Mouse (Mus musculus): Measurements from ENCODE around the gene Trim9. TPM values are rescaled to one million over a fixed set of nuclear protein-coding genes. Genes with fewer than 3 reads are reported as not detected.

Gene Trim9
- total RNA-seq (2021): 1 to 10 TPM; 2.7 to 3.8 TPM
- long read RNA-seq, experiment 1, partial matches to known transcripts: 1 of 3 reads
- long read RNA-seq, experiment 1, other reads (novel, unspliced or antisense): 1 of 3 reads
- long read RNA-seq, experiment 2, partial matches to known transcripts: 0 of 1 reads
- long read RNA-seq, experiment 2, other reads (novel, unspliced or antisense): 0 of 1 reads

DNA sequence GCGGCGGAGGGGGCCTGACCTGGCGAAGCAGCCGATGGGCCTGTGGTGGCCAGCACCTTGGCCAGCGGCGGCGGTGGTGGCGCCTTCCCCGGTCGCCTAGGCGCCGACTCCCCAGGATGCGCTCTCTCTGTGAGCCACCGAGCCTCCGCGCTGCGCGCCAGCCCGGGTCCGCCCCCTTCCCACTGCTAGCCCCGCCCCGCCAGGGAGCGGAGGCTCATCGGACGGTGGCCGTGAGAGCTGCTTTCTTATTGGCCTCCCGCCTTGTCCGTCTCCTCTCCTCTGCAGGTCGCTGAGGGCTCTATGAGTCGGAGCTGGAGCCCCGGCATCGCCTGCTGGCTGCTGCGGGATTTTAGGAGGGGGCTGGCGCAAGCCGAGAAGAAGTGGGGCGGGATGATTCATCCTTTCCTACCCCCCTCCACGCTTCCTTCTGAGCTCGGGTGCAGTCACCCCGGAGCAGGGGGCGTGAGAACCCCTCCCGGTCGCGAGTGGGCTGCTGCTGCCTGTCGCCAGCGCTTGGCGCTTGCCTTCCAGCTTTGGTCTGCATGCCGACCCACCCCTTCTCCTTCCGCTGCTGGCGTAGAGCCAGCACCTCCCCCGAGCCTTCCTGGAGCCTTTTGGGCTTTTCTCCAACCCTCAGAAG is at the start of gene Trim9:
Trim9 (minus strand) TSS at position 413 of the 640 bp plus-strand sequence.
- peak; percentile 97 for DNase-seq

GRCm38 (mm10) chr12:70395061-70395460 is 47.6 kb upstream of the Trim9 start:
- DNase-seq: peak; percentile 42

DNA sequence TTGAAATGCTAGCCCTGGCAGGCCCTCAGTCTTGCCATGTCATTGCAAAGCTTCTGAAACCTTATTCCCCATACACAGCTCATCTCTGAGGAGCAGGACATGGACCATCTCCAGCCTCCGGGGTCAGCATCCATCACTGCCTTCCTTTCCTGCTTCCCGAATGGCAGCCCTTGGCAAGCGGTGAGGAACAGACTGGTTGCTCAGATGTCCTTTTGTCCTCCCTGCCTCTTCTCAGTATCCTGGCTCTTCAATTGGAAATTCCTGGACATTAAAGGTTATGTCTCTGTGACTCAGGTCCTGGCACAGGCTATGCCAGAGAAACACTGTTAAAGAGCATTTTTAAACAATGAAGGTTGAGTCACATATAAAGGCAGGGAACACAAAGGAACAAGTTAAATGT is 43.8 kb upstream of the Trim9 start:
- DNase-seq: peak; percentile 18

GRCm38 (mm10) chr12:70374976-70375375 is 27.6 kb upstream of the Trim9 start:
- no peak for DNase-seq

DNA sequence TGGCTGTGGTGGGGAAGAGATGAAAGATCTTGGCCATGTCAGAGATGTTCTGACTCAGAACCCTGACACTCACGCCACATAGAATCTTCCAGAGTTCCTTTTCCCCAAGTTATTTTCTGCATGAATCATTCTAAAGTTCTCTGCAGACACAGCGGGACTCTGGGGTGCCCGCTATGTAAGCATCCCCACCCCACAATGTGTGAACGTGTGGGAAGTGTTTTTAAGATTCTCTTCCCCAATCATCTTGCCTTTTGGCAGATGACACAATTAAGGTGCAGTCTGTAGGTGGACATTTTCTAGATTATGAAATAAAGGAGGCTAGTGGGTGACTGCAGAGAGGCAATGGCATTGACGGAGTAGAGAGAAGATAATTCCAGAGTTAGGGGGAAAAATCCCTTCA is 25.5 kb upstream of the Trim9 start:
- DNase-seq: no peak

- DNase-seq: no peak
Measured at GRCm38 (mm10) chr12:70369348-70369747, 21.9 kb upstream of the Trim9 start.

DNA sequence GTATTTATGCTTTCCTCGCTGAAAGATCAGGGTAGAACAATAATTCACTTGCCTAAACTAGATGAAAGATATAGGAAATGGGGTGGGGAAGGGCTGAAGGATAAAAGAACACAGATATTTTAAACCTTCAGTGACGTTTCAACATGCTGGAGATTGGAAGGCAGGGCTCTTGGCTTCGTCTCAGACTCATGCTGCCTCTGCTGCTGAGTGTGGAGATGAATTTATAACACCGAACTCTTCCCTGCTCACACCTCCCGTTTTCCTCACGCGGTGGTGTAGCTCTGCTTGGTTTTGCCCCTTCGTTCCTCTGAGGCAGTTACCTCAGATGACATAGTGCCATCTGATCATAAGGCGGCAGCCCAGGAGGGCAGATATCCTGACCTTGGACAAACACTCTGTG is 21.4 kb upstream of the Trim9 start:
- DNase-seq: no peak

DNA sequence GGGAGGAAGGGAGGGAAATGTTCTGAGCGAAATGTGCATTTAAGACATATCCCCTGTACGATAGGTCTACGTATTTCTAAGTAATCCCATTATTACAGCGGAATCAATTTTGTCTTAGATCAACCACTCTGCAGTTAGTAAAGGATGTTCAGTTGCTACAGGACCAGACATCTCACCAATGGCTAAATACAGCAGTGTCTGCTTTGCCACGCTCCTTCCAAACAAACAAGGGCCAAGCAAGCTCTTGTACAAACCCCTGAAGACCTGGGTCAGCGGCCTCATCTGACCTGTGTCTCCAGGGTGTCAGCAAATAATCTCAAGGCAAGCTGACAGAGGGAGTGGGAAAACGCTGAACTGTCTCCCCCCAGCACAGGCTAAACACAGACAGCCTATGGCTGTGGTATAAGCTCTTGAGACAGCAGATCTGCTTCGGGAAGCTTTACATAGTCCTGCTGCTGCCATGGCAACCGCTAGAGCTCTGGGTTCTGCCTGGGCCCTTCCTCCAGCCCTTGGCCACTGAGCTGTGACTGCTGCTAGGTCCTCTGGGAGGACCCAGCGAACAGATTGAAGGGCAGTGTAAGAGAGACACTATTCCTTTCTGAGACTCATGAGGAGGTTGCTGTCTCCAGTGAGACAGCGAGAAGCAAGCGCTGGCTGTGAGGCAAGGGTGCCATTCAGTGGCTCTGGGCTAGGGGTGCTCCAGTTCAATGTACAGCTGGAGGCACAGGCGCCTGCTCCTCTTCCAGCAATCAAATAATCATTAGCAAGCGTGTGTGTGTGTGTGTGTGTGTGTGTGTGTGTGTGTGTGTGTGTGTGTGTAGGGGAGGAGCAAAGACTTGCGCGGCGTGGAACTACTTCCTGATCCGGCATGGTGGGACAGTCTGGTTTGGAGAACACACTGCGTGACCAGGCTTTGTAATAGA is 20.2 kb upstream of the Trim9 start:
- peak; percentile 62 for DNase-seq

DNA sequence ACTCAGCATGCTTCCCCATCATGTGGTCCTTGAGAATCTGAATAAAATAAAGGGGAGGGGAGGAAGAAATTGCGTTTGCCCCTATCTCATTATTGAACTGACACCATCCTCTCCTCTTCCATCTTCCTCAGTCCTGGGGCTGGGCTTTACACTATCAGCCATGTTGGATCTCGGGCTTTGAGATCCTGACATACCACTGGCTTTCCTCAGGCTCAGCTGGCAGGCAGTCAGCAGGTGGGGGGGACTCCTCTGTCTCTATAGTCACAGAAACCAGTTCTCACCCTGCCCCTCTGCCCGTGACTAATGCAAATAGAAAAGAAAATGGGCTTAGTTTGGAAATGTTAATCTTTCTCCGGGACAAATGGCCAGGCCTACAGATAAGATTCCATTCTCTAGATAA is 15.6 kb upstream of the Trim9 start:
- DNase-seq: no peak

GRCm38 (mm10) chr12:70360276-70360675 is 12.9 kb upstream of the Trim9 start:
- DNase-seq: peak; percentile 14

DNA sequence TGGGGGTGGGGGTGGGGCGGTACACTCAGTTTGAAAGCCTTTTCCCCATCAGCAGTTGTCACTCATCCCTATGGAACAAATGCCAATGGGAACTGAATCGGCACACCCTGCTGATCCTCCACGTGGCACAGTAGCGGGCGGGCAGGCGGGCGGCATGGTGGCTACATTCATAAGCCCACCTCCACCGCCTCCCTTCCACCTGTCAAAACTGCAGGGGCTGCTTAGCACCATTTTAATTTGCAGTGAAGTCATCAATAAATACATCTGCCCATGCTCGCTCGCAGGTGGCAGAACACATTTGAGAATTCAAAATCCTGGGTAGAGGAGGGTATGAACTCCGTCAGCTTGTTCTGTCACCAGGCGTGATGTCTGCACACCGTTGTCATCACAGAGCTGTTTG is 12.0 kb upstream of the Trim9 start:
- DNase-seq: no peak

GRCm38 (mm10) chr12:70354926-70355325 is 7.5 kb upstream of the Trim9 start:
- DNase-seq: no peak

- no peak for DNase-seq
Measured at GRCm38 (mm10) chr12:70350490-70350889, 3.1 kb upstream of the Trim9 start.

- no peak for DNase-seq
Measured at GRCm38 (mm10) chr12:70349788-70350187, 2.4 kb upstream of the Trim9 start.

DNA sequence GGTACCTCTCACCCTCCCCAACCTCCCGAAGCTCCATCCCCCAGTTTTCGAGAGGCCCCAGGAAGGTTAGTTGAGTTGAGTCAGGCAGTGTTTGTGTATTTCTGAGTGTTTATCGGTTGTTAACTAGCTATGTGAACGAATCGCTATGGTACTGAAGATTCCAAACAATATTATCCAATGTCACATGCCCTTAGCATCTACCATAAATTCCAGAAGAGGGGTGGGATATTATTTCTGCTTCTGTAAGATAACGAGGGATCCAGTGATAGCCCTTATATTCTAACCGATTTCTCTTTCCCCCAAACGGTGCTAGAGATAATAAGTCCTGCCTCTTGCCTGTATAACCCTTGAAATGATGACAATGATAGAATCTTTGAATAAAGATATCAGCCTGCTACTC is 612 bp upstream of the Trim9 start:
- DNase-seq: no peak

DNA sequence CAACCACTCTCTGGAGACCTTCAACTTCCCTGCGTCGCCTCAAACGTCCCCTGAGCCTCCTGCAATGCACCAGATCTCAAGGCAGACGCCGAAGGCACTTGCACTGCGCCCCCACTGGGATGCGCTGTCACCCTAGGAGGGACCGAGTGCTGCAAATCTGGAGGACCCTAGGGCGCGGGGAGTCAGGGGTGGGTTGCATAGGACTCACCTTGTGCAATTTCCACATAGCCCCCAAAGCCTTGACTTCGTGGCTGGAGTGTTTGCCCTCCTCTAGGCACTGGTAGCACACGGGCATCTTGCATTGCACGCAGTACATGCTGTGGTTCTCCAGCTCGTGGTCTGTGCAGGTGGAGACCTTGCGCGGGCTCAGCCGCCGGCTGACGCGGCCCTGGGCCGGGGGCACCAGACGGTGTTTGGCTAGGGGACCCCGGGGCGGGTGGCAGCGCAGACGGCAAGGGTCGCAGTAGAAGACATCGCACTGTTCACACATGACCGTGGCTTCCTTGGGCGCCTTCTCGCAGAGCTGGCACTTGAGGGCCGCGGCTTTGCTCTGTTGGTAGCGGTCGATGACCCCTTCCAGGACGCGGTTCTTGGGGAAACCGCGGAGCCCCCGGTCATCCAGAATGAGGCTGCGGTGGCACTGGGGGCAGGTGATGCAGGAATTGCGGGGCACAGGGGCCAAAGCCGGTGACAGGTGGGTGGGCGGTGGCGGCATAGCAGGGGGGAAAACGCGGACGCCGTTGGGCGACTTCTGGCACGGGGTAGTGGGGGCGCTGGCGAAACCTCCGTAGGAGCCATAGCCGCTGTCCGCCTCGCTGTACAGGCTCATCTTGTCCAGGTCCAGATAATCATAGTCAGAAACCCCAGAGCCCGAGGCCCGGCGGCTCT is 1.0 kb downstream of the Trim9 start:
- peak; percentile 66 for DNase-seq

DNA sequence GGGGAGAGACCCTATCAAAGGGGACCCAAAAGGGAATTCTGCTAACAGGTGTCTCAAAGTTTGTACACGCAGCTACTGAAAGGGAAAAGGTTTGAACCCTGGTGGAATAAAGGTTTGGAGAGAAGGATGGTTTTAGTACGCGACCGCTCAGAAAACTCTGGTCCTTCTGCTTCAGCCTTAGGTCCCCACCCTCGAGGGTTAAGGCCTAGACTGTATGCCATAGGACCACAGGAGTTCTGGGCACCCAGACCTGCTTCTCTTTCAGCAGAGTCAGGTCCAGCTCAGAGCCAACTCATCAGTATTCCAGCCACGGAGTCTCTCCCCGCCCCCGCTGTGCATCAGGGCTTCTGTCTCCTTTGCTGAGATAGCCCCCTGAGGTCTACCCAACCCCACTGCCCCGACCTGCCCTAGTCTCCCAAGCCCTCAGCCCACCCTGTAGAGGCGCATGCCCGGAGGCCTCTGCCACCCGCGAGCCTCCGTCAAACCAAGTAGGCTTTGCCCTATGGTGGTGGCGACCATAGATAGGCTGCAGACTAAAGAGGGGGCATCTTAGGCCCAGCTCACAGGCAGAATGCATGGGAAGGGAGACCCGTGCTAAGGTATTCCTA is 1.8 kb downstream of the Trim9 start:
- no peak for DNase-seq

- no peak for DNase-seq
Measured at GRCm38 (mm10) chr12:70335176-70335575, 12.2 kb downstream of the Trim9 start.

DNA sequence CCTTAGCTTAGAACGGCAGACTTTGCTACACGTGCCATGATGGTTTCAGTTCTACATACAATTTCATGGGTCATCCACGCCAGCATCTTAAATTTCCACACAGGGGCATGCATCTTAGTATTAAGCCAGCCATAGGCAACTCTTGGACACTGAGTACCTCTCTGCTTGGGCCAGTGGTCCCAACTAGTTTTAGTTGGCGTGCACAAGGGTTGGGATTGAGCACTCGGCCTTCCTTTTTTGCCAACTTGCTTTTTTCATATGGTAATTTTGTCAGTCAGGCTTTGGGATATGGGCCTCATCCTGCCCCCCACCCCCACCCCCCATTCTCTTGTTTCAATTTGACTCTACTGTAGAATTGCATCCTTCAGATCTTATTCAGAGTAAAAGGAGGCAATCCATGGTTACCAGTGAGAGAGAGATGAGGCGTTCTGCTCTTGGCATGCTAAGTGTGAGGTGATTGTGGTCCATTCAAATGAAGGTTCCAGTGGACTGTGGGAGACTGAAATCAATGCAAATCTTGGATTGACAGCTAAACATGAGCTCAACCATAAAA is 14.1 kb downstream of the Trim9 start:
- no peak for DNase-seq

DNA sequence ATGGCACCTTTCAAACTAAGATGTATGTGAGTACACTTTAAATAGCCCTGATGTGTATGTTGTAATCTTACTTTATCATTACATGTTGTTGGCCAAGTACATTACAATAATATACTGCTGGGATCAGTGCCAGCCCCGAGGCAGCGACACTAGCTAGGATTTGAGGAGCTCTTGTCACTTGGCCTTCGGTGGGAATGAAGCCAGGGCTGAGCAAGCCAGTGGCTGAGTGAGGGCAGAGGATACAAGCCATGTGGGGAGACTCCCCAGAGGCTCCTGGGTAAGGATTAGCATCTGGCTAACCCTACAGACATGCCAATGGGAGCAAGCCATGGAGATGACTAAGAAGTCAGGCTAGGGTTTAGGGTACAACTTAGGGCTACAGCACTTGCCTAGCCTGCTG is 18.4 kb downstream of the Trim9 start:
- DNase-seq: peak; percentile 18

GRCm38 (mm10) chr12:70326956-70327355 is 20.5 kb downstream of the Trim9 start:
- DNase-seq: no peak

All from adrenal gland, postnatal 10 days (tissue).